Mouse (Mus musculus): ENCODE measurements at regions not wholly inside any gene's neighbourhood (a gene's known extent, or its start where the extent isn't known, plus 50 kb on each side); places are given as distances from the start of the nearest gene placed in this dataset.
A peak's percentile ranks its signal among the peaks of the same experiment; 100 is the strongest.

- no peak for DNase-seq (ENCODE audit: low spot score in 2 of 2)
Observed at GRCm38 (mm10) chr2:106318695-106319266, 315.4 kb upstream of the Dnajc24 start.

DNA sequence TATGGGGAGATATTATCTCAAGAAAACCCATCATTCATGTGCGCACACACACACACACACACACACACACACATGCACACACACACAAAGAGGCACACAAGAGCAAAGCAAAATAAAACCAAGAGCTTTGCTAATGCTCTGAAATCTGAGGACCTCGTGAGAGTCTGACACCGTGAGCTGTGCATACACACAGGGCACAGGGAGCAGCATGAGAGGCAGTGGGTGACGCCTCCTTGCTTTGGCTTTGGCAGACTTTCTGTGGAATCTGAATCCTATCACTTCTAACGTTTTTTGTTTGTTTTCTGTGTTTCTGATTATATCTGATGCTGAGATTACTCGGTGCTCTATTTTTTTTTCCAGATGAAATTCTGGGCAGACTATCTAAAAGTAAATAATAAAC is 343.4 kb upstream of the Dnajc24 start:
- no peak for DNase-seq (ENCODE audit: low spot score in 2 of 2)

DNA sequence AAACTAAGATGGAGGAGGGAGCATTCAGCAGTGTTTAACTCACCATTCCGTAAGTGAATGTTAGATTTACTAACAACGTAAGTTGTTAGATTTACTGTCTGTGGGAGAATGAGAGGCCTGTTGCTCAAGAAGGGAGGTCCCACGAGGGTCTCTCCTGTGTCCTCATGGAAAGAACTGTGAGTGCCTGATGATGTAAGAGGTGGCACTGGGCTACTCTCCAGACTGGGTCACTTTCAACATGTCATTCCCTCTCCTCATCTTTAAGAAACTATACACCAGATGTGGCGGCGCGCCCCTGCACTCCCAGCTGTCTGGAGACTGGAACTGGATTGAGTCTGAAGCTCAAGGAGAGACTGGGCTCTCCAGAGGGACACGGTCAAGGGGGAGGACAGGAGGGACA is 343.9 kb upstream of the Dnajc24 start:
- DNase-seq (ENCODE audit: low spot score in 2 of 2): no peak

- DNase-seq (ENCODE audit: low spot score in 2 of 2): no peak
Observed at GRCm38 (mm10) chr2:106355565-106355964, 337.5 kb upstream of the Mpped2 start.

DNA sequence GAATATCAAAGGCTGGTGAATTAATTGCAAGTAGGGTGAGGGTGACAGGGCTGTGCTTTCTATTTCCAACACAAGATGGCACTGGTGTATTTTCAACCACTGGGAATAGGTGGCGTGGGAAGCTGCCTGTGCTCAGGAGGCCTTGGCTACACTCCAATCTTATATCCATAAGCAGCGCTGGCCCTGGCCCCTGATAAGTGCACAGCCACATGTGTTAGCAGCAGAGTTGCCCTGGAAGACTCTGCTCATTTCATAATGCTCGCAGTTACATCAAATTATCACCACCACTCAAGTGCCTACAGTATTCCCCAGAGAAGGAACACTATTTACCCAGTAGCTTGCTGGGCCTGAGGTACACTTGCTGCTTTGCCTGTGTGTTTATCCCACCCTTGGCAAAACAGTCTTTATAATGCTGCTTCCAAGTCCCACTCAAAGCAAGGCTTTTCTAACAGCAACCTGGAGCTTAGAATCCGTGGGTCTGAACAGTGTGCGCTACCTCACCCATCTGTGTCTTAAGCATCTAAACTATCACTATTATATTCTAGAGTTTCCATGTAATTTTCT is 337.0 kb upstream of the Mpped2 start:
- peak; percentile 43 to 51 for DNase-seq (ENCODE audit: low spot score in 2 of 2)

- no peak for DNase-seq (ENCODE audit: low spot score in 2 of 2)
Observed at GRCm38 (mm10) chr2:106368641-106369040, 324.4 kb upstream of the Mpped2 start.

GRCm38 (mm10) chr2:106383415-106384285 is 309.4 kb upstream of the Mpped2 start:
- no peak for DNase-seq (ENCODE audit: low spot score in 2 of 2)

- no peak for DNase-seq (ENCODE audit: low spot score in 2 of 2)
Observed at GRCm38 (mm10) chr2:106384286-106384595, 308.8 kb upstream of the Mpped2 start.

DNA sequence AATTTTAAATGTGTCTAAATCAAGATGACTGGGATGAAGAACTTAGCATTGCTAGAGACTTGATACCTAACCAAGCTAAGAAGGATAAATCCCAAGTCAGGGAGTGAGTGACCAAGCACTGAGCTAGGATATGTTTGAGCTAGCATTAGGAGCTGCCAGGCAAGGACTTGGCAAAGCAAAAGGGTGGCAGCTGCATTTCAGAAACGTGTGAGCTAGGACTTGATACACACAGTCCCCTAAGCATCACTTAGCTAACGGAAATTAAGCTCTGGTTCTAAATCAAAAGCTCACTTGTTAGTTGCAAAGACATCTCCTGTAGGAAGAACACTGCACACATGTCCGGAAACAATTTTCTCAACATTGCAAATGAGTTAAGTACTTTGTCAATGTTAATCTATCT is 308.2 kb upstream of the Mpped2 start:
- DNase-seq (ENCODE audit: low spot score in 2 of 2): no peak

DNA sequence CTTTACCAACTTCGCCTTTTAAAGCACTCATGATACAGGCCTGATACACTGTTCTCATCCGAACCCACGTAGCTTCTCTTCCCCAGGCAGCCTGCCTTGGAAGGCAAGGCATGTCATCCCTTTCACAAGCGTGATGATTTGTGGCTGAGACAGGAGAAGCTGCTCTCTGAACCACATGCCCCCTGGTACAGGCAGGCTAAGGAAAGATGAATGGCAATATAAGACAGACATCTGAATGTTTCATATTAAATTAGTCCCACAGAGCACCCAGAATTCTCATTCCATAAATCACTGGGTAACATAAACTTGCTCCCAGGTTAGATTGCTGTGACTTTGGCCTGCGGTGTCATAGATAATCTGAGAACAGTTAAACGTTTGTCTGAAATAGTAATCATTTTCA is 280.9 kb upstream of the Mpped2 start:
- no peak for DNase-seq (ENCODE audit: low spot score in 2 of 2)

- no peak for DNase-seq (ENCODE audit: low spot score in 2 of 2)
Observed at GRCm38 (mm10) chr2:106415474-106416019, 277.5 kb upstream of the Mpped2 start.

- DNase-seq (ENCODE audit: low spot score in 2 of 2): no peak
Observed at GRCm38 (mm10) chr2:106418181-106418580, 274.9 kb upstream of the Mpped2 start.

DNA sequence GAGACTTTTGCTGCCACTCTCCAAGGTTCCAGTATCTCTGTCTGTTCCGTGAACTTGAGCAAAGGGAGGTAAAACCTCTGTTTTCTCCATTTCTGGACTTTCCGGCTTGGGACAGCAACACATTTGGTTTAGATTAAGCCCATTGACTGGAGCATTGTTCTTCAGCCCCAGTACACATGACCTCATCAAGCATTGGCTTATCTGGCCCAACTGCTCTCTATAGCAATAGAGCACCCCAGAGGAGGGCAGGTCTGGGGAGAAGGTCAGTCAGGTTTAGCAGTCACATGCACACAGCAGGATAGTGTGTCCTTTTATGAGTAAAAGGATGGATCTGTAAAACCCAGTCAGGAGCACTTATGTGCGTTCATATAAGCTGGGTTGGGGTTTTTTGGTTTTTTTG is 268.1 kb upstream of the Mpped2 start:
- DNase-seq (ENCODE audit: low spot score in 2 of 2): no peak

- DNase-seq (ENCODE audit: low spot score in 2 of 2): no peak
Observed at GRCm38 (mm10) chr2:106425451-106425881, 267.6 kb upstream of the Mpped2 start.

GRCm38 (mm10) chr2:106426010-106426409 is 267.1 kb upstream of the Mpped2 start:
- no peak for DNase-seq (ENCODE audit: low spot score in 2 of 2)

- DNase-seq (ENCODE audit: low spot score in 2 of 2): no peak
Observed at GRCm38 (mm10) chr2:106427237-106427636, 265.8 kb upstream of the Mpped2 start.

DNA sequence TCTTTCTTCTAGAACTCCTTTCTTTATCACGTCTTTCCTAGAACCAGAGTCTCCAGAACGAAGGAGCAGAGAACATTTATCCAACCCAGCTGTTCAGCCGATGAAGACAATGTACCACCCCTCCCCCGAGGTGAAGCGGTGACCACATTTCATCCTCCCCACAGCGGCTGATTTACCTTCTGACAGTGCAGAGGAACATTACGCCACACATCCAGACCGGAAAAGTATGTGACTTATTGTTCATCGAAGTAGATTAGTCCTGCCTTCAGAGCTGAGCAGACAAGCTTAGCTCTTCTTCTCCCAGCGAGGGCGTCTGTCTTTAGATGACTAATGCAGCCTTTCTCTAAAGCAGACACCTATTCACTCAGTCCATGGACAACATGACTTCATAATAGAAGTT is 264.2 kb upstream of the Mpped2 start:
- DNase-seq (ENCODE audit: low spot score in 2 of 2): no peak

GRCm38 (mm10) chr2:106431141-106431540 is 261.9 kb upstream of the Mpped2 start:
- DNase-seq (ENCODE audit: low spot score in 2 of 2): peak; percentile 55 to 63

GRCm38 (mm10) chr2:106431637-106432199 is 261.4 kb upstream of the Mpped2 start:
- DNase-seq (ENCODE audit: low spot score in 2 of 2): no peak

- DNase-seq (ENCODE audit: low spot score in 2 of 2): no peak
Observed at GRCm38 (mm10) chr2:106436136-106436535, 256.9 kb upstream of the Mpped2 start.

DNA sequence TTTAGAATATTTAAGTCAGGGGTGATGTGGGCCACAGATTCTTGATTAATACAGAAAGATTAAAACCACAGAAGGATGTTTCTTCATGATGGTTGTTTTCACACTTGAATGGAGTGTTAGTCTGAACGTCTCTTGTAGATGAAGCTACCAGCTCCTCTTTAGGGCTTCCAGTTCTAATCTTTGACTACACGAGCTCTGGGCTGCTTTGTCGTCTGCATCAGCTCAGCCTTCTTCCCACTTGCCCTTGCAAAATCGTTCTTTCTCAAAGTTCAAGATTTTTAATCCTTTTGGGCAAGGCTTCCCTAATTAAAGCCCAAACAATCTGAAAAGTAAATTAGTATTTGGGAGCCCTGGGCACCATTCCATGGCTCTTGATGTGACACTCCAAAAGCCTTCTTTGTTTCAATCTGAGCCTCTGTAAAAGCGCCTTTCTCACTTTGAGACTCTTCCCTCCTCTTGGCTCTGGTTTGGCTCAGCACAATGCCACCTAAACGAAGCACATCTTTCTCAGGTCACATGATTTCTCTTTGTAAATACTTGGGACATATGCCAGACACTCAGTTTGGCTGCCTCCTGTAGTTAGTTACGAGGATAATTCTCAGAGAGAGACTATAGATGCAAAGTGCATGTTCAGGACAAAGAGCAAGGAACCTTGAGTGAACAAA is 238.6 kb upstream of the Mpped2 start:
- no peak for DNase-seq (ENCODE audit: low spot score in 2 of 2)

GRCm38 (mm10) chr2:106455039-106455438 is 238.0 kb upstream of the Mpped2 start:
- DNase-seq (ENCODE audit: low spot score in 2 of 2): no peak
